Mouse (Mus musculus): ENCODE results near the gene Opn4. TPM values are rescaled to one million over a fixed set of nuclear protein-coding genes. Genes with fewer than 3 reads are reported as not detected.

Opn4 gene
- polyA plus RNA-seq, 1 experiment from 2014 or later = not detected

- H3K4me3 ChIP-seq (ENCODE audit: low read depth, low read length) = no peak overlapping the region
- no peaks in the 10 kb centered on the region for H3K9me3 ChIP-seq (ENCODE audit: control insufficient read depth, low read length)
- no peak overlapping the region for H3K27ac ChIP-seq (ENCODE audit: low read depth, low read length)
- no peaks in the 10 kb centered on the region for H3K36me3 ChIP-seq (ENCODE audit: control insufficient read depth, insufficient read depth, low read length)
- no peak for ATAC-seq (ENCODE audit: low read depth)
- H3K9ac ChIP-seq (replicated peaks; ENCODE audit: low read depth, low read length) = no peak overlapping the region
- no peaks in the 10 kb centered on the region for H3K4me1 ChIP-seq (ENCODE audit: control insufficient read depth, insufficient read depth, low read length)
- no peaks in the 10 kb centered on the region for H3K27me3 ChIP-seq (ENCODE audit: control insufficient read depth, insufficient read depth, low read length)
- H3K4me2 ChIP-seq (ENCODE audit: low read depth, low read length) = no peak overlapping the region
- WGBS = 97% methylated on average over 7 of the region's 7 CpGs
Observed at GRCm38 (mm10) chr14:34601910-34602309, 2.0 kb upstream of the Opn4 start.

GRCm38 (mm10) chr14:34595596-34596255 is 4.2 kb downstream of the Opn4 start:
- no peak overlapping the region for H3K9ac ChIP-seq (replicated peaks; ENCODE audit: low read depth, low read length)
- 88% methylated on average over 17 of the region's 17 CpGs for WGBS
- no peaks in the 10 kb centered on the region for H3K36me3 ChIP-seq (ENCODE audit: control insufficient read depth, insufficient read depth, low read length)
- no peak overlapping the region for H3K4me2 ChIP-seq (ENCODE audit: low read depth, low read length)
- no peak overlapping the region for H3K27ac ChIP-seq (ENCODE audit: low read depth, low read length)
- no peaks in the 10 kb centered on the region for H3K27me3 ChIP-seq (ENCODE audit: control insufficient read depth, insufficient read depth, low read length)
- no peak for ATAC-seq (ENCODE audit: low read depth)
- H3K9me3 ChIP-seq (ENCODE audit: control insufficient read depth, low read length) = no peaks in the 10 kb centered on the region
- no peak overlapping the region for H3K4me3 ChIP-seq (ENCODE audit: low read depth, low read length)
- no peaks in the 10 kb centered on the region for H3K4me1 ChIP-seq (ENCODE audit: control insufficient read depth, insufficient read depth, low read length)

- no peaks in the 10 kb centered on the region for H3K27me3 ChIP-seq (ENCODE audit: control insufficient read depth, insufficient read depth, low read length)
- no peak overlapping the region for H3K27ac ChIP-seq (ENCODE audit: low read depth, low read length)
- no peak overlapping the region for H3K9ac ChIP-seq (replicated peaks; ENCODE audit: low read depth, low read length)
- 74% methylated on average over 15 of the region's 15 CpGs for WGBS
- ATAC-seq (ENCODE audit: low read depth) = no peak
- H3K4me2 ChIP-seq (ENCODE audit: low read depth, low read length) = no peak overlapping the region
- no peak overlapping the region for H3K4me3 ChIP-seq (ENCODE audit: low read depth, low read length)
- H3K36me3 ChIP-seq (ENCODE audit: control insufficient read depth, insufficient read depth, low read length) = no peaks in the 10 kb centered on the region
- H3K4me1 ChIP-seq (ENCODE audit: control insufficient read depth, insufficient read depth, low read length) = no peaks in the 10 kb centered on the region
- H3K9me3 ChIP-seq (ENCODE audit: control insufficient read depth, low read length) = no peaks in the 10 kb centered on the region
Observed at GRCm38 (mm10) chr14:34591741-34592535, 8.0 kb downstream of the Opn4 start.

GRCm38 (mm10) chr14:34590743-34591675 is 8.9 kb downstream of the Opn4 start:
- no peaks in the 10 kb centered on the region for H3K36me3 ChIP-seq (ENCODE audit: control insufficient read depth, insufficient read depth, low read length)
- no peak overlapping the region for H3K4me2 ChIP-seq (ENCODE audit: low read depth, low read length)
- H3K9ac ChIP-seq (replicated peaks; ENCODE audit: low read depth, low read length) = no peak overlapping the region
- no peak for ATAC-seq (ENCODE audit: low read depth)
- H3K4me1 ChIP-seq (ENCODE audit: control insufficient read depth, insufficient read depth, low read length) = no peaks in the 10 kb centered on the region
- no peaks in the 10 kb centered on the region for H3K27me3 ChIP-seq (ENCODE audit: control insufficient read depth, insufficient read depth, low read length)
- H3K9me3 ChIP-seq (ENCODE audit: control insufficient read depth, low read length) = no peaks in the 10 kb centered on the region
- H3K4me3 ChIP-seq (ENCODE audit: low read depth, low read length) = no peak overlapping the region
- WGBS = 54% methylated on average over 24 of the region's 24 CpGs
- no peak overlapping the region for H3K27ac ChIP-seq (ENCODE audit: low read depth, low read length)

GRCm38 (mm10) chr14:34590017-34590570 is 9.8 kb downstream of the Opn4 start:
- no peak overlapping the region for H3K4me3 ChIP-seq (ENCODE audit: low read depth, low read length)
- H3K9me3 ChIP-seq (ENCODE audit: control insufficient read depth, low read length) = no peaks in the 10 kb centered on the region
- no peak for ATAC-seq (ENCODE audit: low read depth)
- no peaks in the 10 kb centered on the region for H3K4me1 ChIP-seq (ENCODE audit: control insufficient read depth, insufficient read depth, low read length)
- no peak overlapping the region for H3K9ac ChIP-seq (replicated peaks; ENCODE audit: low read depth, low read length)
- no peaks in the 10 kb centered on the region for H3K27me3 ChIP-seq (ENCODE audit: control insufficient read depth, insufficient read depth, low read length)
- WGBS = 86% methylated on average over 5 of the region's 5 CpGs
- H3K36me3 ChIP-seq (ENCODE audit: control insufficient read depth, insufficient read depth, low read length) = no peaks in the 10 kb centered on the region
- no peak overlapping the region for H3K27ac ChIP-seq (ENCODE audit: low read depth, low read length)
- no peak overlapping the region for H3K4me2 ChIP-seq (ENCODE audit: low read depth, low read length)

- Histone ChIP-seq H3K9me3 (ENCODE audit: control insufficient read depth, low read length) (no peaks in the 10 kb centered on the region), H3K4me3 (ENCODE audit: low read depth, low read length) (no peak overlapping the region), H3K36me3 (ENCODE audit: control insufficient read depth, insufficient read depth, low read length) (no peaks in the 10 kb centered on the region), H3K9ac (replicated peaks; ENCODE audit: low read depth, low read length) (no peak overlapping the region), H3K27me3 (ENCODE audit: control insufficient read depth, insufficient read depth, low read length) (no peaks in the 10 kb centered on the region), H3K27ac (ENCODE audit: low read depth, low read length) (no peak overlapping the region), H3K4me2 (ENCODE audit: low read depth, low read length) (no peak overlapping the region), H3K4me1 (ENCODE audit: control insufficient read depth, insufficient read depth, low read length) (no peaks in the 10 kb centered on the region)
- 93% methylated on average over 8 of the region's 8 CpGs for WGBS
- no peak for ATAC-seq (ENCODE audit: low read depth)
Observed at GRCm38 (mm10) chr14:34589185-34589713, 10.7 kb downstream of the Opn4 start.

- no peaks in the 10 kb centered on the region for H3K36me3 ChIP-seq (ENCODE audit: control insufficient read depth, insufficient read depth, low read length)
- H3K4me2 ChIP-seq (ENCODE audit: low read depth, low read length) = no peak within 1 kb of the TSS
- WGBS = 81% methylated on average over 8 of the region's 8 CpGs
- no peaks in the 10 kb centered on the region for H3K27me3 ChIP-seq (ENCODE audit: control insufficient read depth, insufficient read depth, low read length)
- no peak within 1 kb of the TSS for H3K9ac ChIP-seq (replicated peaks; ENCODE audit: low read depth, low read length)
- H3K27ac ChIP-seq (ENCODE audit: low read depth, low read length) = no peak within 1 kb of the TSS
- H3K4me3 ChIP-seq (ENCODE audit: low read depth, low read length) = no peak within 1 kb of the TSS
- no peaks in the 10 kb centered on the region for H3K9me3 ChIP-seq (ENCODE audit: control insufficient read depth, low read length)
- no peak for ATAC-seq (ENCODE audit: low read depth)
- no peaks in the 10 kb centered on the region for H3K4me1 ChIP-seq (ENCODE audit: control insufficient read depth, insufficient read depth, low read length)
Observed at GRCm38 (mm10) chr14:34588498-34588897, 11.4 kb downstream of the Opn4 start, which contains the start of gene Ldb3. Ldb3 (minus strand) TSS chr14:34588682.

- WGBS = 80% methylated on average over 5 of the region's 5 CpGs
- Histone ChIP-seq H3K4me1 (ENCODE audit: control insufficient read depth, insufficient read depth, low read length) (no peaks in the 10 kb centered on the region), H3K4me3 (ENCODE audit: low read depth, low read length) (no peak overlapping the region), H3K9me3 (ENCODE audit: control insufficient read depth, low read length) (no peaks in the 10 kb centered on the region), H3K27ac (ENCODE audit: low read depth, low read length) (no peak overlapping the region), H3K36me3 (ENCODE audit: control insufficient read depth, insufficient read depth, low read length) (no peaks in the 10 kb centered on the region), H3K4me2 (ENCODE audit: low read depth, low read length) (no peak overlapping the region), H3K9ac (replicated peaks; ENCODE audit: low read depth, low read length) (no peak overlapping the region), H3K27me3 (ENCODE audit: control insufficient read depth, insufficient read depth, low read length) (no peaks in the 10 kb centered on the region)
- ATAC-seq (ENCODE audit: low read depth) = no peak
Observed at GRCm38 (mm10) chr14:34588005-34588404, 11.9 kb downstream of the Opn4 start.
